Mouse (Mus musculus) small intestine, adult 2 months (tissue): ENCODE results near the gene Gpr85.

Source experiments
- CTCF ChIP-seq: fragments of 200-500 bp; IDR thresholded peaks from 2 replicates; pipeline ENCODE4 v1.5.1; 2012; ENCODE audit warnings: low read depth, mild to moderate bottlenecking, control low read depth, inconsistent platforms, low read length, moderate library complexity, mixed read lengths; ENCODE audit not compliant: insufficient replicate concordance, insufficient read length; ENCODE audit errors: extremely low read depth
- POLR2A ChIP-seq: fragments of 200-500 bp; IDR thresholded peaks from 2 replicates; pipeline ENCODE4 v1.6.1; 2012; ENCODE audit warnings: low read depth, mild to moderate bottlenecking, control low read depth, inconsistent platforms, low read length, moderate library complexity

DNA sequence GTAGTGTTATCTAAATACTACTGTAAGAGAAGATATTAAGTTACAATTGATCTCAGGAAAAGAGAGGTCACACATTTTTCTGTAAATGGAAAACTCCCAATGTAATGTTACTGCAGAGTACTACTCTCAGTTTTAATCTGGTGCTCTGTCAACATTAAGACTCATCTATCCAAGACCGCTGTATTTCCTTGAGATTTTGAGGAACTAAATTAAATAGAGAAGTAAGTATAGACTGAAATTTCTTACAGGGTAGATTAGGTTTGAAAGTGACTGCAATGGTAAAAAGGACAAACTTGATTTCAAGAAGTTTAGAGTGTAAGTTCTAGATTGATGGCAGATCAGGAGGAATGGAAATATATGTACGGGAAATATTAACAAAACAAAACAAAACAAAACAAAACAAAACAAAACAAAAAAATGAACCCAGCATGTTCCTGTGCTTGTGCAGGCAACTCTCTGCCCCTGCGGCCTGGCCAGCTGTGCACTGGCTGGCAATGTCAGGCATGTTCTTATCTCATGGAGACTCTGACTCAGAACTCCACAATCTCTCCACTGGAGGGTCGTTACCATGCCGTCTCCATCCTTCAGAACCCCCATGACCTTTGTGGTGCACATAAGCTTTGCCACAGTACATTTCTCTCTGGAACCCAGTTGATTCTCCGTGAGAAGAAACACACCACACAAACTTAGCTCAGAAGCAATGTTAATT, 20.3 kb upstream of the Gpr85 start:
- TF ChIP-seq CTCF (no peak), POLR2A (no peak)
